Mouse (Mus musculus): ENCODE measurements around the gene Ctsa. TPM values are rescaled to one million over a fixed set of nuclear protein-coding genes. Genes with fewer than 3 reads are reported as not detected.

Gene Ctsa
- polyA plus RNA-seq, 1 experiment from 2014 or later = 99.9 TPM

- 64% methylated on average over 7 of the region's 7 CpGs for WGBS
- ATAC-seq (ENCODE audit: low FRiP score) = no peak
- H3K9ac ChIP-seq (replicated peaks) = no peak overlapping the region
- H3K36me3 ChIP-seq = peaks cover 78% of the 10 kb centered on the region
- H3K9me3 ChIP-seq (replicated peaks) = no peaks in the 10 kb centered on the region
- H3K4me3 ChIP-seq (replicated peaks) = no peak overlapping the region
- H3K27me3 ChIP-seq (replicated peaks) = no peaks in the 10 kb centered on the region
- H3K4me1 ChIP-seq = peaks cover 7% of the 10 kb centered on the region
- no peak overlapping the region for H3K4me2 ChIP-seq
- H3K27ac ChIP-seq (replicated peaks) = no peak overlapping the region
Observed at GRCm38 (mm10) chr2:164885788-164886187, 53.1 kb downstream of the Ctsa start.

DNA sequence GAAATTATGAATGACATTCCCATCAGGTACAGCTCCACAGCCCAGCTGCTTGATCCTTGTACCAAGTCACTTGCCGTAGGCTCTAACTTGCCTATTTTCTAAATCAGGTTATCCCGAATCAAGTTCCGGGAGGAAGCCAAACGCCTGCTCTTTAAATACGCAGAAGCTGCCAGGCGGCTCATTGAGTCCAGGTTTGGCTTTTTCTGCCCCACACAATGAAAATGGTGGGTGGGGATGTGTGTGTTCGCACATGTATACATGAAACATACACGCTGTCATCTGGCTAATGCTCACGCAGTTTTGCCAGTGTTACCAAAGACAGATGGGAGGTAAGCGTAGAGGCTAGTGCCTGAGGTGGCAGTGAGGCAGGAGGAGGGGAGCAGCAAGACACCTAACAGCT is 53.9 kb downstream of the Ctsa start:
- Histone ChIP-seq H3K4me3 (replicated peaks) (no peak overlapping the region), H3K4me1 (no peaks in the 10 kb centered on the region; the same call in 1 of the 2 replicates), H3K27ac (replicated peaks) (no peak overlapping the region), H3K27me3 (replicated peaks) (no peaks in the 10 kb centered on the region), H3K9me3 (replicated peaks) (no peaks in the 10 kb centered on the region), H3K36me3 (peaks cover 86% of the 10 kb centered on the region), H3K9ac (replicated peaks) (no peak overlapping the region), H3K4me2 (no peak overlapping the region)
- ATAC-seq (ENCODE audit: low FRiP score) = no peak
- 96% methylated on average over 10 of the region's 10 CpGs for WGBS

- WGBS = 88% methylated on average over 12 of the region's 12 CpGs
- H3K4me2 ChIP-seq = no peak overlapping the region
- ATAC-seq (ENCODE audit: low FRiP score) = no peak
- no peak overlapping the region for H3K9ac ChIP-seq (replicated peaks)
- no peak overlapping the region for H3K4me3 ChIP-seq (replicated peaks)
- H3K9me3 ChIP-seq (replicated peaks) = no peaks in the 10 kb centered on the region
- H3K36me3 ChIP-seq = peaks cover 96% of the 10 kb centered on the region
- no peak overlapping the region for H3K27ac ChIP-seq (replicated peaks)
- H3K27me3 ChIP-seq (replicated peaks) = no peaks in the 10 kb centered on the region
- H3K4me1 ChIP-seq = no peaks in the 10 kb centered on the region
Observed at GRCm38 (mm10) chr2:164888996-164889395, 56.3 kb downstream of the Ctsa start.

DNA sequence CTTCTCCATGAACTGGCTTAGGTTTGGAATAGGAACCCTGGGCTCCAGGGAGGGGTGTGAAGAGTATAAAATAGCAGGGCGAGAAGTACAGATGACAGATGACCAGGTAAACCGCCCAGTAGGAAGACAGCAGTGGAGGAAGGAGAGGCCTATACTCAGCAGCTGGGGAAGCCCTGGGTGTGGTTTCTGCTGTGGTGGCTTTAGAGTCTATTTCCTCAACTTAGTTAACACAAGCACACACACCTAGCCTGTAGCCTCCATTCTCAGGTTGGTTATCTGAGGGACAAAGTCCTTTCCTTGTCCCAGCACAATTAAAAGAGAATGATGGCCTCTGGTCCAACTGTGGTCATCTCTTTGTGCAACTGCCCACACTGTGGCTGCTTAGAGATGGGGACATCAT is 57.3 kb downstream of the Ctsa start:
- WGBS = 97% methylated on average over 2 of the region's 2 CpGs
- Histone ChIP-seq H3K9ac (replicated peaks) (no peak overlapping the region), H3K4me3 (replicated peaks) (no peak overlapping the region), H3K4me1 (no peaks in the 10 kb centered on the region), H3K36me3 (peaks cover 97% of the 10 kb centered on the region), H3K27me3 (replicated peaks) (no peaks in the 10 kb centered on the region), H3K9me3 (replicated peaks) (no peaks in the 10 kb centered on the region), H3K27ac (replicated peaks) (no peak overlapping the region), H3K4me2 (no peak overlapping the region)
- ATAC-seq (ENCODE audit: low FRiP score) = no peak

Other genes with a start within 250 kb of the Ctsa start
- gene Wfdc6a, start 247.4 kb upstream of the Ctsa start, polyA plus RNA-seq (2015; fragmentation: Nextera tagmentation; extraction: Ambion mirVana) = 0.31 TPM in 1 of 2 replicates, not detected in the other
- not detected in 2 replicates for gene Eppin, start 239.3 kb upstream of the Ctsa start, polyA plus RNA-seq (2015; fragmentation: Nextera tagmentation; extraction: Ambion mirVana)
- not detected in 2 replicates for gene Wfdc6b, start 219.4 kb upstream of the Ctsa start, polyA plus RNA-seq (2015; fragmentation: Nextera tagmentation; extraction: Ambion mirVana)
- gene Wfdc8, start 219.2 kb upstream of the Ctsa start, polyA plus RNA-seq (2015; fragmentation: Nextera tagmentation; extraction: Ambion mirVana) = not detected in 2 replicates
- gene Wfdc16, start 194.1 kb upstream of the Ctsa start, polyA plus RNA-seq (2015; fragmentation: Nextera tagmentation; extraction: Ambion mirVana) = not detected in 2 replicates
- not detected in 2 replicates for gene Wfdc10, start 176.8 kb upstream of the Ctsa start, polyA plus RNA-seq (2015; fragmentation: Nextera tagmentation; extraction: Ambion mirVana)
- not detected in 2 replicates for gene Wfdc9, start 176.3 kb upstream of the Ctsa start, polyA plus RNA-seq (2015; fragmentation: Nextera tagmentation; extraction: Ambion mirVana)
- gene Wfdc11, start 158.8 kb upstream of the Ctsa start, polyA plus RNA-seq (2015; fragmentation: Nextera tagmentation; extraction: Ambion mirVana) = not detected in 2 replicates
- gene Wfdc13, start 147.8 kb upstream of the Ctsa start, polyA plus RNA-seq (2015; fragmentation: Nextera tagmentation; extraction: Ambion mirVana) = not detected in 2 replicates
- gene Spint4, start 134.4 kb upstream of the Ctsa start, polyA plus RNA-seq (2015; fragmentation: Nextera tagmentation; extraction: Ambion mirVana) = not detected in 2 replicates
- gene Spint5, start 117.6 kb upstream of the Ctsa start, polyA plus RNA-seq (2015; fragmentation: Nextera tagmentation; extraction: Ambion mirVana) = not detected in 2 replicates
- 1.1 and 1.3 TPM in 2 replicates for gene Wfdc3, start 86.9 kb upstream of the Ctsa start, polyA plus RNA-seq (2015; fragmentation: Nextera tagmentation; extraction: Ambion mirVana)
- 51.0 and 56.4 TPM in 2 replicates for gene Dnttip1, start 86.9 kb upstream of the Ctsa start, polyA plus RNA-seq (2015; fragmentation: Nextera tagmentation; extraction: Ambion mirVana)
- 42.8 and 134 TPM in 2 replicates for gene Ube2c, start 63.0 kb upstream of the Ctsa start, polyA plus RNA-seq (2015; fragmentation: Nextera tagmentation; extraction: Ambion mirVana)
- 27.5 and 55.6 TPM in 2 replicates for gene Tnnc2, start 52.9 kb upstream of the Ctsa start, polyA plus RNA-seq (2015; fragmentation: Nextera tagmentation; extraction: Ambion mirVana)
- 41.3 and 46.6 TPM in 2 replicates for gene Snx21, start 47.0 kb upstream of the Ctsa start, polyA plus RNA-seq (2015; fragmentation: Nextera tagmentation; extraction: Ambion mirVana)
- gene Acot8, start 28.0 kb upstream of the Ctsa start, polyA plus RNA-seq (2015; fragmentation: Nextera tagmentation; extraction: Ambion mirVana) = 24.1 and 26.4 TPM in 2 replicates
- 14.9 and 16.2 TPM in 2 replicates for gene Zswim3, start 27.8 kb upstream of the Ctsa start, polyA plus RNA-seq (2015; fragmentation: Nextera tagmentation; extraction: Ambion mirVana)
- 23.7 and 25.4 TPM in 2 replicates for gene Zswim1, start 10.2 kb upstream of the Ctsa start, polyA plus RNA-seq (2015; fragmentation: Nextera tagmentation; extraction: Ambion mirVana)
- gene Spata25, start 4.3 kb upstream of the Ctsa start, polyA plus RNA-seq (2015; fragmentation: Nextera tagmentation; extraction: Ambion mirVana) = not detected in 2 replicates
- 6.8 and 7.1 TPM in 2 replicates for gene Neurl2, start 583 bp downstream of the Ctsa start, polyA plus RNA-seq (2015; fragmentation: Nextera tagmentation; extraction: Ambion mirVana)
- 117 and 192 TPM in 2 replicates for gene Pltp, start 24.8 kb downstream of the Ctsa start, polyA plus RNA-seq (2015; fragmentation: Nextera tagmentation; extraction: Ambion mirVana)
- 79.9 and 85.2 TPM in 2 replicates for gene Pcif1, start 46.4 kb downstream of the Ctsa start, polyA plus RNA-seq (2015; fragmentation: Nextera tagmentation; extraction: Ambion mirVana)
- gene Zfp335, start 78.9 kb downstream of the Ctsa start, polyA plus RNA-seq (2015; fragmentation: Nextera tagmentation; extraction: Ambion mirVana) = 13.3 and 13.8 TPM in 2 replicates
- gene Mmp9, start 107.9 kb downstream of the Ctsa start, polyA plus RNA-seq (2015; fragmentation: Nextera tagmentation; extraction: Ambion mirVana) = 23.8 and 25.6 TPM in 2 replicates
- 53.6 and 61.8 TPM in 2 replicates for gene Slc12a5, start 127.9 kb downstream of the Ctsa start, polyA plus RNA-seq (2015; fragmentation: Nextera tagmentation; extraction: Ambion mirVana)
- 85.1 TPM in 2 replicates for gene Ncoa5, start 202.0 kb downstream of the Ctsa start, polyA plus RNA-seq (2015; fragmentation: Nextera tagmentation; extraction: Ambion mirVana)
- gene Cd40, start 222.8 kb downstream of the Ctsa start, polyA plus RNA-seq (2015; fragmentation: Nextera tagmentation; extraction: Ambion mirVana) = 6.9 and 11.0 TPM in 2 replicates

All from neural tube, embryonic 15.5 days (tissue).